Mouse (Mus musculus): ENCODE measurements around the gene Diras1. TPM values are rescaled to one million over a fixed set of nuclear protein-coding genes. Genes with fewer than 3 reads are reported as not detected.

Diras1 gene
- polyA plus RNA-seq, 1 experiment from 2014 or later: 0.40 TPM

DNA sequence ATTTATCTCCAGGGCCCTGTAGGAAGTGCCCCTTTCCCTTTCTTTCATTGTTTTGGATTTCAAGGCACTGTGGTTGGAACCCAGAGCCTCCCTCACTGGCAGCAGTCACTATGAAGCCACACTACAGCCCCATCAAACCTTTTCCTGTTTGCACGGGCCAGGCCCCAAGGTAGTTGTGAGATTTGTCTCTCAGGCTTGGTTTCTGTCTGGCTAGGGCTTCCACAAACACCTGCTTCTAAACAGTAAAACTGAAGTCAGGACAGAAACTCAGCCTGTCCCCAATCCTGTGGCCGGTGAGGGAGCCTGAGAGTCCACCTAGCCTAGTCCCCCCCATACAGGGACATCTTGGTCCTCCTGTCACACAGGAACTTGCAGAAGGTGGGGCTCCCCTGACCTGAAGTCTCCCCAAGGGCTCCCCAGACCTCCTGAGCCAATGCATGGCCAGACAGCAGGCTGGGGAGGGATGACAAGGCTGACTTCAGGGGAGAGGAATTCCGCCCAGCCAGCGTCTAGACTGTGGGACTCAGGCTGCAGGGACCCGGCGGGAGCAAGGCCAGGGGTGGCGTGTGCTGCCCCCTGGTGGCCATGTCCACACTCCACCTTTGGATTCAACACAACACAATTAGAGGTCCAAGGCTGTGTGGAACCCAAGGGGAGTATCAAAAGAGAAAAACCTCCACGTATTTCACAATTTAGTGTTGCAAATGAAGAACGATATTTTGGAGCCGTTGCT is 37.6 kb downstream of the Diras1 start:
- no peaks in the 10 kb centered on the region for H3K36me3 ChIP-seq (ENCODE audit: control insufficient read depth, insufficient read depth, low read length)
- no peak overlapping the region for H3K4me3 ChIP-seq (ENCODE audit: low read depth, low read length)
- H3K4me2 ChIP-seq (replicated peaks; ENCODE audit: low read depth): no peak overlapping the region
- whole genome bisulfite sequencing: 14% methylated on average over 10 of the region's 10 CpGs
- no peak for TF ChIP-seq EP300 (optimal IDR thresholded peaks at IDR 0.05)
- TF ChIP-seq CTCF (IDR thresholded peaks at IDR 0.05; ENCODE audit: low read depth): peak; percentile 99
- DNase-seq (ENCODE audit: low spot score): peak; percentile 91
- peaks cover 3% of the 10 kb centered on the region; the same call in 1 of the 2 replicates for H3K4me1 ChIP-seq (replicated peaks; ENCODE audit: control insufficient read depth, insufficient read depth)
- H3K9ac ChIP-seq (ENCODE audit: low read length): no peak overlapping the region
- ATAC-seq (ENCODE audit: low FRiP score, low TSS enrichment): peak; percentile 81
- no peaks in the 10 kb centered on the region for H3K9me3 ChIP-seq (ENCODE audit: control insufficient read depth, low read length)
- peak overlapping the region; percentile 35; the same call in 1 of the 2 replicates for H3K27ac ChIP-seq (replicated peaks)
- no peaks in the 10 kb centered on the region for H3K27me3 ChIP-seq (ENCODE audit: control insufficient read depth, insufficient read depth, low read length)

- no peak overlapping the region for H3K9ac ChIP-seq (ENCODE audit: low read length)
- 50% methylated on average over 6 of the region's 6 CpGs for WGBS
- H3K27ac ChIP-seq (replicated peaks): no peak overlapping the region
- H3K4me1 ChIP-seq (replicated peaks; ENCODE audit: control insufficient read depth, insufficient read depth): peaks cover 3% of the 10 kb centered on the region; the same call in 1 of the 2 replicates
- DNase-seq (ENCODE audit: low spot score) (peak; percentile 80), ATAC-seq (ENCODE audit: low FRiP score, low TSS enrichment) (peak; percentile 53)
- TF ChIP-seq CTCF (IDR thresholded peaks at IDR 0.05; ENCODE audit: low read depth) (no peak), EP300 (optimal IDR thresholded peaks at IDR 0.05) (no peak)
- H3K4me3 ChIP-seq (ENCODE audit: low read depth, low read length): no peak overlapping the region
- H3K9me3 ChIP-seq (ENCODE audit: control insufficient read depth, low read length): no peaks in the 10 kb centered on the region
- no peaks in the 10 kb centered on the region for H3K36me3 ChIP-seq (ENCODE audit: control insufficient read depth, insufficient read depth, low read length)
- H3K27me3 ChIP-seq (ENCODE audit: control insufficient read depth, insufficient read depth, low read length): no peaks in the 10 kb centered on the region
- H3K4me2 ChIP-seq (replicated peaks; ENCODE audit: low read depth): no peak overlapping the region
Measured at GRCm38 (mm10) chr10:80986754-80987153, 38.7 kb downstream of the Diras1 start.

DNA sequence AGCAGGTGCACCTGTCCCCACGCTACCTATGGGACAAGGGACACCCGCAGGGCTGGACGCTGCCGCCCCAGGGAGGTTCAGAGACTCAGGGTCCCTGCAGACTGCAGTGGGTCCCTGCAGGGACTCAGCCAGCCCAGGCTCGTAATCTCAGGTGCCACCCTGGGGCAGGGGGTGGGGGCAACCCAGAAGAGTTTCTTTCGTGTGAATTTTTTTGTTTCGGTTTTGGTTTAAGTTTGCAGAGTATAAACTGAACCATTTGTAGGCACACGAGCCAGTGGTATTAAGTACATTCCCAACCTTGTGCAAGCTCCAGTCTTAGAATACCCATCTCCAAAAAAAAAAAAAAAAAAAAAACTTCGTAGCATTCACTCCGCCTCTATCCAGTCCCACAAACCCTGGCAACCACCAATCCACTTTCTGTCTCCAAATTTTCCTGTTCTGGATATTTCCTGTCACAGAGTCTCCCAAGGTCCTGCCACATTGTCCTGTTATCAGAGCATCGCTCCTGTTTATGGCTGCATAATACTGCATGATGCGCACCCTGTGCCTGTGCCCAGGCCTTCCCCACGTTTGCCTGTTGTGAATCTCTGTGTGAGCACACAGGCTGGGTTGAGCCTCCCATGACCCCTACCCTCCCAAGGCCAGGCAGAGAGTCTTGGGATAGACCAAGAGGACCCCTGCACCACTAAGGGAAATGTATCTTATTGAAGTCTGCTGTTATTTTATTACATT is 39.3 kb downstream of the Diras1 start:
- Histone ChIP-seq H3K4me2 (replicated peaks; ENCODE audit: low read depth) (peak overlapping the region; percentile 68), H3K4me1 (replicated peaks; ENCODE audit: control insufficient read depth, insufficient read depth) (peaks cover 3% of the 10 kb centered on the region; the same call in 1 of the 2 replicates), H3K27me3 (ENCODE audit: control insufficient read depth, insufficient read depth, low read length) (no peaks in the 10 kb centered on the region), H3K9ac (ENCODE audit: low read length) (peak overlapping the region; percentile 55), H3K4me3 (ENCODE audit: low read depth, low read length) (peak overlapping the region; percentile 39), H3K36me3 (ENCODE audit: control insufficient read depth, insufficient read depth, low read length) (no peaks in the 10 kb centered on the region), H3K9me3 (ENCODE audit: control insufficient read depth, low read length) (no peaks in the 10 kb centered on the region), H3K27ac (replicated peaks) (peak overlapping the region; percentile 56; the same call in 1 of the 2 replicates)
- 33% methylated on average over 13 of the region's 13 CpGs for WGBS
- ATAC-seq (ENCODE audit: low FRiP score, low TSS enrichment) (no peak), DNase-seq (ENCODE audit: low spot score) (no peak)
- no peak for TF ChIP-seq EP300 (optimal IDR thresholded peaks at IDR 0.05)
- TF ChIP-seq CTCF (IDR thresholded peaks at IDR 0.05; ENCODE audit: low read depth): no peak

GRCm38 (mm10) chr10:80985241-80985969 is 40.1 kb downstream of the Diras1 start:
- ATAC-seq (ENCODE audit: low FRiP score, low TSS enrichment) (peak; percentile 40), DNase-seq (ENCODE audit: low spot score) (peak; percentile 77)
- peak overlapping the region; percentile 55 for H3K9ac ChIP-seq (ENCODE audit: low read length)

DNA sequence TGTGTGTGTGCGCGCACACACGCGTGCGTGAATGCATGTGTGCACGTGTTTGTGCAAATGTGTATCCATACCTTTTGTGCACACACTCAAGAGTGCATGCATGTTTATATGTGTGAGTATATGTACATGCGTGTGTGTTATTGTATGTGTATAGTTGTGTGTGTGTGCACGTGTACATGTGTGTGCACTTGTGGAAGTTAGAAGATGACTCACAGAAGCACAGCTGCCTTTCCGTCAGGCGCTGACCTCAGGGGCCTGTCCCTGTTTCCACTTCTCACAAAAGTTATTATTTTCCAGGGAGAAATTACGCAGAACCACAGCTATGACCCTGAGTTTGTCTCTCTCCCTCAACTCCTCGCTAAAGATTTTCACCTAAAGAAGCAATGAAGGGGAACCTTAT is 41.2 kb downstream of the Diras1 start:
- H3K9me3 ChIP-seq (ENCODE audit: control insufficient read depth, low read length): no peaks in the 10 kb centered on the region
- DNase-seq (ENCODE audit: low spot score) (no peak), ATAC-seq (ENCODE audit: low FRiP score, low TSS enrichment) (no peak)
- H3K4me1 ChIP-seq (replicated peaks; ENCODE audit: control insufficient read depth, insufficient read depth): peaks cover 3% of the 10 kb centered on the region; the same call in 1 of the 2 replicates
- no peak overlapping the region for H3K27ac ChIP-seq (replicated peaks)
- no peak overlapping the region for H3K4me2 ChIP-seq (replicated peaks; ENCODE audit: low read depth)
- no peak overlapping the region for H3K4me3 ChIP-seq (ENCODE audit: low read depth, low read length)
- TF ChIP-seq EP300 (optimal IDR thresholded peaks at IDR 0.05): no peak
- no peak for TF ChIP-seq CTCF (IDR thresholded peaks at IDR 0.05; ENCODE audit: low read depth)
- 86% methylated on average over 12 of the region's 12 CpGs for WGBS
- H3K27me3 ChIP-seq (ENCODE audit: control insufficient read depth, insufficient read depth, low read length): no peaks in the 10 kb centered on the region
- H3K36me3 ChIP-seq (ENCODE audit: control insufficient read depth, insufficient read depth, low read length): no peaks in the 10 kb centered on the region
- H3K9ac ChIP-seq (ENCODE audit: low read length): no peak overlapping the region

More at GRCm38 (mm10) chr10:80985241-80985969, 40.1 kb downstream of the Diras1 start:
- Histone ChIP-seq H3K4me1 (replicated peaks; ENCODE audit: control insufficient read depth, insufficient read depth) (peaks cover 3% of the 10 kb centered on the region; the same call in 1 of the 2 replicates), H3K4me3 (ENCODE audit: low read depth, low read length) (peak overlapping the region; percentile 39), H3K27ac (replicated peaks) (peak overlapping the region; percentile 56; the same call in 1 of the 2 replicates), H3K27me3 (ENCODE audit: control insufficient read depth, insufficient read depth, low read length) (no peaks in the 10 kb centered on the region), H3K36me3 (ENCODE audit: control insufficient read depth, insufficient read depth, low read length) (no peaks in the 10 kb centered on the region), H3K9me3 (ENCODE audit: control insufficient read depth, low read length) (no peaks in the 10 kb centered on the region), H3K4me2 (replicated peaks; ENCODE audit: low read depth) (peak overlapping the region; percentile 68)
- WGBS: 10% methylated on average over 37 of the region's 37 CpGs
- TF ChIP-seq CTCF (IDR thresholded peaks at IDR 0.05; ENCODE audit: low read depth) (no peak), EP300 (optimal IDR thresholded peaks at IDR 0.05) (no peak)
